Comparison of ENCODE assay signal across 8 mouse cellular contexts in genomic region chr9:46735664-46736067, GRCm38 (mm10).
DNase-seq lines count a peak whose midpoint lies in the region; ATAC-seq and TF ChIP-seq lines count a peak whose summit lies in the region.

No protein-coding gene starts in this region.

- peak; percentile 70 for ATAC-seq in intestine, embryonic 16.5 days
- peak; percentile 79 for ATAC-seq in midbrain, embryonic 13.5 days
- no peak; the same call in 1 of the 2 replicates for ATAC-seq in erythroblast, adult 5-6 weeks (replicated peaks; ENCODE audit: low FRiP score, poor library complexity, severe bottlenecking)

- peak; percentile 30; the same call in 1 of the 2 replicates for TF ChIP-seq CTCF in spleen, adult 2 months (IDR thresholded peaks at IDR 0.05; ENCODE audit: extremely low read depth, insufficient read depth, insufficient read length, insufficient replicate concordance)

- H3K4me2 ChIP-seq in intestine, embryonic 16.5 days (ENCODE audit: low read depth, low read length) = no peak overlapping the region
- no peak overlapping the region for H3K4me2 ChIP-seq in midbrain, embryonic 13.5 days (replicated peaks)

- H3K27me3 ChIP-seq in intestine, embryonic 16.5 days (replicated peaks; ENCODE audit: control insufficient read depth, insufficient read depth, low read length) = no peaks in the 10 kb centered on the region
- H3K27me3 ChIP-seq in midbrain, embryonic 13.5 days = 0 out of 2 replicates have a peak, but pooled peaks cover 10% of the 10 kb centered on the region
- no peaks in the 10 kb centered on the region for H3K27me3 ChIP-seq in spleen, adult 2 months (ENCODE audit: control insufficient read depth, insufficient read depth, low read length)

- no peaks in the 10 kb centered on the region for H3K9me3 ChIP-seq in intestine, embryonic 16.5 days (ENCODE audit: control insufficient read depth, low read length)
- H3K9me3 ChIP-seq in midbrain, embryonic 13.5 days = no peaks in the 10 kb centered on the region

- DNase-seq in adrenal gland, postnatal 14 days = peak; percentile 88
- DNase-seq in embryo, embryonic 10.5 days (ENCODE audit: low spot score) = peak; percentile 92
- peak; percentile 49 for DNase-seq in gastrocnemius, postnatal 25 days
- DNase-seq in left cerebral cortex, postnatal 10 days (ENCODE audit: extremely low spot score in 1 of 2, low spot score in 2 of 2) = peak; percentile 84 to 87
- DNase-seq in spleen, adult 2 months (ENCODE audit: low read depth in 1 of 2, low spot score in 2 of 2) = peak in 1 of 2 experiments; percentile 40

- no peak overlapping the region for H3K27ac ChIP-seq in intestine, embryonic 16.5 days (ENCODE audit: low read length)
- no peak overlapping the region for H3K27ac ChIP-seq in midbrain, embryonic 13.5 days
- H3K27ac ChIP-seq in spleen, adult 2 months (ENCODE audit: insufficient read depth, low read length) = no peak overlapping the region

- TF ChIP-seq POLR2A in spleen, adult 2 months (IDR thresholded peaks at IDR 0.05; ENCODE audit: low read depth, low read length) = no peak

- peaks cover 5% of the 10 kb centered on the region; the same call in 1 of the 2 replicates for H3K4me1 ChIP-seq in intestine, embryonic 16.5 days (ENCODE audit: control insufficient read depth, insufficient read depth, low read length)
- peaks cover 19% of the 10 kb centered on the region for H3K4me1 ChIP-seq in midbrain, embryonic 13.5 days (replicated peaks)
- no peaks in the 10 kb centered on the region for H3K4me1 ChIP-seq in spleen, adult 2 months (ENCODE audit: control insufficient read depth, insufficient read depth, insufficient read length)

- no peak overlapping the region for H3K9ac ChIP-seq in intestine, embryonic 16.5 days (ENCODE audit: low read depth, low read length)
- H3K9ac ChIP-seq in midbrain, embryonic 13.5 days (replicated peaks) = no peak overlapping the region

- H3K4me3 ChIP-seq in intestine, embryonic 16.5 days (ENCODE audit: low read length) = no peak overlapping the region
- no peak overlapping the region for H3K4me3 ChIP-seq in midbrain, embryonic 13.5 days (replicated peaks)
- H3K4me3 ChIP-seq in spleen, adult 2 months (ENCODE audit: extremely low read depth, insufficient read depth, insufficient read length) = no peak overlapping the region

- intact Hi-C loops in left cerebral cortex, postnatal 10 days (cut with DNase I) = loop anchor here (5.0 to 10.0 kb wide), 3 partner anchors 82 to 1519 kb away; partner anchors contain the start of gene Cadm1

- no peaks in the 10 kb centered on the region for H3K36me3 ChIP-seq in intestine, embryonic 16.5 days (ENCODE audit: control insufficient read depth, insufficient read depth, low read length)
- no peaks in the 10 kb centered on the region for H3K36me3 ChIP-seq in midbrain, embryonic 13.5 days
- H3K36me3 ChIP-seq in spleen, adult 2 months (ENCODE audit: control insufficient read depth, insufficient read depth, low read length) = no peaks in the 10 kb centered on the region

- WGBS in intestine, embryonic 16.5 days = 6% methylated on average over 4 of the region's 4 CpGs
- WGBS in midbrain, embryonic 13.5 days = 5% methylated on average over 4 of the region's 4 CpGs
- 5% methylated on average over 4 of the region's 4 CpGs for WGBS in spleen, adult 2 months
